Mouse (Mus musculus) embryonic facial prominence, embryonic 12.5 days (tissue): ENCODE measurements at regions not wholly inside any gene's neighbourhood (a gene's known extent, or its start where the extent isn't known, plus 50 kb on each side); places are given as distances from the start of the nearest gene placed in this dataset.

Source experiments
- ATAC-seq: fragments of 200-750 bp; cut with Nextera tagmentation; 2 replicates; pipeline ENCODE4 v1.8.0; 2017; ENCODE audit not compliant: insufficient number of reproducible peaks, insufficient read depth, low FRiP score, low TSS enrichment
- H3K27ac ChIP-seq: fragments of 300-500 bp; sonication (generic); 2 replicates; pipeline ENCODE4 v1.5.1; 2016; ENCODE audit warnings: mild to moderate bottlenecking
- H3K27me3 ChIP-seq: fragments of 300-500 bp; sonication (generic); 2 replicates; pipeline ENCODE4 v1.6.1; 2016; ENCODE audit warnings: mild to moderate bottlenecking, moderate library complexity
- H3K36me3 ChIP-seq: fragments of 300-500 bp; sonication (generic); 2 replicates; pipeline ENCODE4 v1.6.1; 2016; ENCODE audit warnings: mild to moderate bottlenecking
- H3K4me1 ChIP-seq: fragments of 300-500 bp; sonication (generic); 2 replicates; pipeline ENCODE4 v1.6.1; 2016
- H3K4me2 ChIP-seq: fragments of 300-500 bp; sonication (generic); replicated peaks from 2 replicates; pipeline ENCODE4 v1.6.1; 2016; ENCODE audit warnings: mild to moderate bottlenecking, moderate library complexity
- H3K4me3 ChIP-seq: fragments of 300-500 bp; sonication (generic); 2 replicates; pipeline ENCODE4 v1.5.1; 2016; ENCODE audit warnings: mild to moderate bottlenecking
- H3K9ac ChIP-seq: fragments of 300-500 bp; sonication (generic); 2 replicates; pipeline ENCODE4 v1.6.1; 2016; ENCODE audit warnings: mild to moderate bottlenecking, moderate library complexity
- H3K9me3 ChIP-seq: fragments of 300-500 bp; sonication (generic); 2 replicates; pipeline ENCODE4 v1.6.1; 2016; ENCODE audit warnings: mild to moderate bottlenecking, moderate library complexity
- WGBS: fragments of 180-500 bp; shearing (Covaris S2); methylation state at CpG from one replicate; pipeline ENCODE4 v1.1.7; 2016; 5-methylcytosine and 5-hydroxymethylcytosine counted together

DNA sequence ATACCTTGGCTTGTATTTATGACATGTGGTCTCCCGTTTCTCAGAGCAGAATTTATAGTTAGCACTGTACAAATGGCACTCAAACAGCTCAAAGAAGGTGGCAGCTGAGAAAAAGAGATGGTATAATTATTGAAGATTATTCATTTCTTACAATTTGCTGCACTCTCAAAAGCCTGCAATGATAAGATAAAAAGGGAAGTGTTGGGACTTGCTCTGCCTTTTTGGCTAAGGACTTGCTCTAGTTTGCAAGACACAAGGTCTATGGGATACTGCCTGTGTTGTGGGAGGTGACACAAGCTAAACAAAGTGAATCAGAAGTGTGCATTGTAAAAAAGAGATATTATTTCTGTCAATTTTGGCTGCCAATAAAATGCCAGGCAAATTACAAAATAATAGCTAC, 340.2 kb upstream of the Pik3r1 start:
- Histone ChIP-seq H3K9ac (no peak overlapping the region), H3K27ac (no peak overlapping the region), H3K4me1 (0 out of 2 replicates have a peak, but pooled peaks cover 3% of the 10 kb centered on the region), H3K36me3 (no peaks in the 10 kb centered on the region), H3K27me3 (no peaks in the 10 kb centered on the region), H3K4me2 (no peak overlapping the region), H3K4me3 (no peak overlapping the region), H3K9me3 (no peaks in the 10 kb centered on the region)
- no peak for ATAC-seq
- WGBS = 71% methylated on average over 1 of the region's 1 CpGs

GRCm38 (mm10) chr13:102108916-102109315, 340.9 kb upstream of the Pik3r1 start:
- no peak overlapping the region for H3K4me3 ChIP-seq
- no peaks in the 10 kb centered on the region for H3K9me3 ChIP-seq
- H3K4me1 ChIP-seq = 0 out of 2 replicates have a peak, but pooled peaks cover 3% of the 10 kb centered on the region
- no peaks in the 10 kb centered on the region for H3K27me3 ChIP-seq
- no peaks in the 10 kb centered on the region for H3K36me3 ChIP-seq
- no peak overlapping the region for H3K9ac ChIP-seq
- no peak overlapping the region for H3K4me2 ChIP-seq
- no peak overlapping the region for H3K27ac ChIP-seq
- ATAC-seq = no peak
- WGBS = 82% methylated on average over 3 of the region's 3 CpGs

DNA sequence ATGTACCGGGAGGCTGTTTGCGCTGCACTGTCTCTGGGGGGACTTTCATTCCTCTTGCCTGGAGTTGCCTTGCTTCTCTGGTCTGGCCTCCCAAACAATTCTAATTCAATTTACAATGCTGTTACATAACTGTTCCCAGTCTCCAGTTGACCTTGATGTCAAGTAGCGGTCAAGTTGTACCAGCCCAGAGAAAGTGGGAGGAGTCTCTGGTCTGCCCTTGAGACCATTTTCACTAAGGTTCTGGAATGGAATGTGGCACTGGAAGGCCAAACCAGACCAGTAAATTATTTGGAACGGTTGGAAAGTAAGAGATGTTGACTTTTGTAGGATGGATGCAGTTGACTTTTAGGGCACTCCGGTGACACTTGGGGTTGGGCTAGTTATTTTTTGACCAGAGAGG, 345.9 kb upstream of the Pik3r1 start:
- no peak for ATAC-seq
- Histone ChIP-seq H3K4me3 (no peak overlapping the region), H3K4me1 (0 out of 2 replicates have a peak, but pooled peaks cover 4% of the 10 kb centered on the region), H3K9ac (no peak overlapping the region), H3K27me3 (no peaks in the 10 kb centered on the region), H3K9me3 (no peaks in the 10 kb centered on the region), H3K36me3 (no peaks in the 10 kb centered on the region), H3K4me2 (no peak overlapping the region), H3K27ac (no peak overlapping the region)
- WGBS = 73% methylated on average over 5 of the region's 5 CpGs

DNA sequence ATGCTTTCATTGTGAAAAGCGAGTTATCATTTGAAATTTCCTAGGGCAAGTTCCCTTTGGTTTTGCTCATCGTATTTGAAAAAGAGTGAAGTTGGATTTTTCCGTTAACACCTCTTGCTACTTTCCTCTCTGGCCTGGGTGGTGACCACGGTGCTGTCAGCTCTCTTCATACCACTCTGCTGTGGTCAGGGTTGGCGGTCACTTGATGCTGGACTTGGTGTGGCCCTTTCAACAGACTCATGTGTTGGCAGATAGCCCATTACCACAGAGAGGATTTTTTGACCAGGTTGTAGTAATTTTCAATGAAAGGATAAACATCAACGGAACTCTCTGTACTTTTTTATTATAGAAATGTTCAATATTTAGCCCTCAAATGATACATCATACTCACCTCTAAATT, 354.3 kb upstream of the Pik3r1 start:
- Histone ChIP-seq H3K36me3 (no peaks in the 10 kb centered on the region), H3K9me3 (no peaks in the 10 kb centered on the region), H3K27me3 (no peaks in the 10 kb centered on the region), H3K4me3 (no peak overlapping the region), H3K9ac (no peak overlapping the region), H3K4me1 (no peaks in the 10 kb centered on the region), H3K27ac (no peak overlapping the region), H3K4me2 (no peak overlapping the region)
- WGBS = 88% methylated on average over 6 of the region's 6 CpGs
- ATAC-seq = no peak

DNA sequence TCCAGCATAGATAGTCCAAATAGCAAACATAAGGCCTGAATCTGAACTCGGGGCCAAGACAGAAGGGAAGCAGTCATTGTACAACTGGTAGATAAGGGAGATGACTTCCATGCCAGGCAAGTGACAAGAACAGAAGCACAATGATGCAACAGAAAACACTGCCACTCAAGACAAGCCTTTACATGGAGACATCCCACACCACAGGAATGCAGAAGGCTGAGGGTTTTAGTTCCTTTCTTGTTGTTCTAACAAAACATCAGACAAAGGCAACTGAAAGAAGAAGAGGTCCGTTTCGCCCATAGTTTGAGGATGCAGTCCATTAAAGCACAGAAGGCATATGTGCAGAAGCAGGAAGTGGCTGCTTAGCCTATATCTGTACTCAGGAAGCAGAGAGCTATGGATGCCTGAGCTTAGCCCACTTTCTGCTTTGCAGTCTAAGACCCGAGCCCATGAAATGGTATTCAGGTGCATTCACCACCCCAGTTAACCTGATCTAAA, 360.0 kb upstream of the Pik3r1 start:
- Histone ChIP-seq H3K4me2 (no peak overlapping the region), H3K27ac (no peak overlapping the region), H3K4me3 (no peak overlapping the region), H3K27me3 (no peaks in the 10 kb centered on the region), H3K9ac (no peak overlapping the region), H3K4me1 (no peaks in the 10 kb centered on the region), H3K9me3 (no peaks in the 10 kb centered on the region), H3K36me3 (no peaks in the 10 kb centered on the region)
- no peak for ATAC-seq
- 77% methylated on average over 4 of the region's 4 CpGs for WGBS

DNA sequence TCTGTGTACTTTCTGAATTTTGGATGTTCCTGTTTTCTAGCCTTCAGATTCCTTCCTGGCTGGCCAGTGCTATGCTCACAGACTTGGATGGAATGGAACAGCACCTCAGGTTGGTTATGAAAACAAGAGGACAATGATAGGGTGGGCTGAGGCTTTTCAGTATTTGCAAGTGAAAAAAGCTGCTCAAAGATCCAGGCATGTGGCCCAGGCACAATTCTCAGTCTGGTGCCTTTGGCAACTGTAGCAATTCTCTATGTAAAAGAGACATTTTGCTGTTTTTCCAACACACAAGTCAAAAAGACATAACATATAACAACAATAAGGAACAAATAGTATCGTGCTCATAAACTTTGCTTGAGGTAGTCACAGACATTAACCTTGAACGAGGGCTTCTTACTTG, 363.4 kb upstream of the Pik3r1 start:
- Histone ChIP-seq H3K27me3 (no peaks in the 10 kb centered on the region), H3K4me2 (no peak overlapping the region), H3K4me1 (no peaks in the 10 kb centered on the region), H3K9me3 (no peaks in the 10 kb centered on the region), H3K27ac (no peak overlapping the region), H3K4me3 (no peak overlapping the region), H3K36me3 (no peaks in the 10 kb centered on the region), H3K9ac (no peak overlapping the region)
- 76% methylated on average over 2 of the region's 2 CpGs for WGBS
- ATAC-seq = no peak

DNA sequence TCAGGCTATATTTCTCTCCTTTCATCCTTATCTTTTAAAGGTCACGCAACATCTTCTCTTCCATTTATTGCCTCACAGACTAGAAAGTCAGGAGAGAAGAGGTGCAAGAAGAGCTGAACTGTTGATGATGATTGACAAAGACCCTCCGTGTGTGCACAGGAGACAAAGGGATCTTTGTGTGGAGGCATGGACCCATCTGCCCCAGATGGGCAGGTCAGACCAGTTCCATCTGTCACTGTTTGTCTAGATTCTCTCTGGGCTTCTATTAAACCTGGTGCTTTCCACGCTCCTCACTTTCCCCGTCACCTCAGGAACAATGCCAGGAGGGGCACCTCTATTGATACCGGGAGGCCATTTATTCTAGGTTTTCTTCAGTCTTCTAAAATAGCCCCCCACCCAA, 364.1 kb upstream of the Pik3r1 start:
- no peaks in the 10 kb centered on the region for H3K4me1 ChIP-seq
- no peaks in the 10 kb centered on the region for H3K27me3 ChIP-seq
- WGBS = 43% methylated on average over 5 of the region's 5 CpGs
- no peak overlapping the region for H3K4me3 ChIP-seq
- no peak for ATAC-seq
- H3K4me2 ChIP-seq = no peak overlapping the region
- no peaks in the 10 kb centered on the region for H3K9me3 ChIP-seq
- no peak overlapping the region for H3K27ac ChIP-seq
- no peak overlapping the region for H3K9ac ChIP-seq
- H3K36me3 ChIP-seq = no peaks in the 10 kb centered on the region

- no peak overlapping the region for H3K4me3 ChIP-seq
- H3K27me3 ChIP-seq = no peaks in the 10 kb centered on the region
- no peak overlapping the region for H3K4me2 ChIP-seq
- H3K9ac ChIP-seq = no peak overlapping the region
- no peak for ATAC-seq
- no peaks in the 10 kb centered on the region for H3K9me3 ChIP-seq
- 66% methylated on average over 2 of the region's 2 CpGs for WGBS
- no peak overlapping the region for H3K27ac ChIP-seq
- H3K4me1 ChIP-seq = no peaks in the 10 kb centered on the region
- no peaks in the 10 kb centered on the region for H3K36me3 ChIP-seq
Measured at GRCm38 (mm10) chr13:102132696-102133095, 364.7 kb upstream of the Pik3r1 start.

- Histone ChIP-seq H3K9me3 (no peaks in the 10 kb centered on the region), H3K4me1 (no peaks in the 10 kb centered on the region), H3K27me3 (no peaks in the 10 kb centered on the region), H3K9ac (no peak overlapping the region), H3K4me3 (no peak overlapping the region), H3K36me3 (no peaks in the 10 kb centered on the region), H3K4me2 (no peak overlapping the region), H3K27ac (no peak overlapping the region)
- no peak for ATAC-seq
Measured at GRCm38 (mm10) chr13:102135210-102135609, 367.2 kb upstream of the Pik3r1 start.

DNA sequence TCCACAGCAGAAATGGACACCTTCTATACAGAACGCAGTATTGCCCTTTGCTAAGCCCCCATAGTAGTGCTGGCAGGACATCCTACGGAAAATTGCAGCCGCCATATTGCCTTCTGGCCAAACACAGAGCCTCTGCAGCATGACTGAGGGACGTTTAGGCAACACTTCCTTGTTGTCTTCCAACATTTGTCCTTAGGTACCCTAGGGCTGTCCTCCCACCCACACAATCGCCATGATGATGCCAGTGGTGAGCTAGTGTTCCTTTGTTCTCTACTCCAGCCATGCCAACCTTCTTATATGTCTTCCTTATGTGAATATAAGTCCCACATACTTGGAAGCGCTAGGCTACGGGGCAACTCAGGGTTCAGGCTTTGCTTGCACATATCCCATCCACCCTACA, 375.0 kb upstream of the Pik3r1 start:
- H3K36me3 ChIP-seq = no peaks in the 10 kb centered on the region
- H3K4me2 ChIP-seq = no peak overlapping the region
- WGBS = 88% methylated on average over 7 of the region's 7 CpGs
- no peak overlapping the region for H3K27ac ChIP-seq
- ATAC-seq = no peak
- H3K4me1 ChIP-seq = no peaks in the 10 kb centered on the region
- H3K27me3 ChIP-seq = no peaks in the 10 kb centered on the region
- no peak overlapping the region for H3K4me3 ChIP-seq
- H3K9ac ChIP-seq = no peak overlapping the region
- no peaks in the 10 kb centered on the region for H3K9me3 ChIP-seq

GRCm38 (mm10) chr13:102143848-102144247, 375.8 kb upstream of the Pik3r1 start:
- 81% methylated on average over 2 of the region's 2 CpGs for WGBS
- Histone ChIP-seq H3K9ac (no peak overlapping the region), H3K4me2 (no peak overlapping the region), H3K4me1 (no peaks in the 10 kb centered on the region), H3K27ac (no peak overlapping the region), H3K27me3 (no peaks in the 10 kb centered on the region), H3K9me3 (no peaks in the 10 kb centered on the region), H3K36me3 (no peaks in the 10 kb centered on the region), H3K4me3 (no peak overlapping the region)
- no peak for ATAC-seq

DNA sequence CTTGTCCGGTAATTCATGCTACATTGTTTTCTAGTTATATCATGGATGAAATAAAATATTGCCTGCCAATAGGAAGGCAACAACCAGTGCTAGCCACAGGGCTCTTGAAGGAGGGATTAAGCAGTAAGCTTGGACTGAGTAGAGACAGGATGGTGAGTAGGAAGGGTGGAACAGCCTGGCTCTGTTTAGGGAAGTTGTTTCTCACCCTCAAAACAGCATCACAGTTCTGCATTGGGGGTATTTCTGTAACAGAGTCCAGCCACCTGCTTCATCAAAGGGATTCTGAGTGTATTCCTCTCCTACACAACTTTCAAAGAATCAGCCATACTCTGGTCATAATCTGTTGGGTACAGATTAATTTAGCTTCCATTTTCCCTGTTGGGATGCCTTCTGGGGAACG, 380.0 kb upstream of the Pik3r1 start:
- no peak overlapping the region for H3K4me2 ChIP-seq
- H3K9me3 ChIP-seq = no peaks in the 10 kb centered on the region
- H3K4me1 ChIP-seq = no peaks in the 10 kb centered on the region
- no peaks in the 10 kb centered on the region for H3K27me3 ChIP-seq
- H3K36me3 ChIP-seq = no peaks in the 10 kb centered on the region
- 84% methylated on average over 2 of the region's 2 CpGs for WGBS
- H3K4me3 ChIP-seq = no peak overlapping the region
- ATAC-seq = no peak
- H3K27ac ChIP-seq = no peak overlapping the region
- H3K9ac ChIP-seq = no peak overlapping the region
